Mouse (Mus musculus) limb, embryonic 11.5 days (tissue): Measurements from ENCODE around the gene Gprasp2. TPM values are rescaled to one million over a fixed set of nuclear protein-coding genes. Genes with fewer than 3 reads are reported as not detected.
"Not testable (repeated sequence)": the region's sequence is repeated elsewhere in the genome, so short reads cannot be mapped to it uniquely, and the experiment has no call there.

Experiments used
- ATAC-seq: fragments of 200-750 bp; cut with Nextera tagmentation; 2 replicates; pipeline ENCODE4 v1.8.0; 2017; ENCODE audit warnings: low read depth; ENCODE audit not compliant: insufficient number of reproducible peaks, low FRiP score, low TSS enrichment
- DNase-seq: peaks from one replicate; pipeline ENCODE4 v3.0.0-alpha.2; 2015; ENCODE audit warnings: low spot score
- H3K27ac ChIP-seq: fragments of 300-500 bp; sonication (generic); replicated peaks from 2 replicates; pipeline ENCODE4 v1.5.1; 2014; ENCODE audit warnings: low read depth, mild to moderate bottlenecking, low read length
- H3K27me3 ChIP-seq: fragments of 300-500 bp; sonication (generic); 2 replicates; pipeline ENCODE4 v1.6.1; 2014; ENCODE audit warnings: mild to moderate bottlenecking, low read length, mixed read lengths; ENCODE audit not compliant: control insufficient read depth, insufficient read depth
- H3K36me3 ChIP-seq: fragments of 300-500 bp; sonication (generic); 2 replicates; pipeline ENCODE4 v1.6.1; 2014; ENCODE audit warnings: mild to moderate bottlenecking, low read length, moderate library complexity, mixed read lengths; ENCODE audit not compliant: control insufficient read depth, insufficient read depth
- H3K4me1 ChIP-seq: fragments of 300-500 bp; sonication (generic); 2 replicates; pipeline ENCODE4 v1.6.1; 2014; ENCODE audit warnings: low read length, mixed read lengths; ENCODE audit not compliant: control insufficient read depth, insufficient read depth
- H3K4me2 ChIP-seq: fragments of 300-500 bp; sonication (generic); 2 replicates; pipeline ENCODE4 v1.6.1; 2014; ENCODE audit warnings: low read depth, mild to moderate bottlenecking, moderate library complexity; ENCODE audit not compliant: severe bottlenecking
- H3K4me3 ChIP-seq: fragments of 300-500 bp; sonication (generic); 2 replicates; pipeline ENCODE4 v1.5.1; 2014; ENCODE audit warnings: low read depth, low read length
- H3K9ac ChIP-seq: fragments of 300-500 bp; sonication (generic); 2 replicates; pipeline ENCODE4 v1.6.1; 2014; ENCODE audit warnings: mild to moderate bottlenecking, low read length
- H3K9me3 ChIP-seq: fragments of 300-500 bp; sonication (generic); 2 replicates; pipeline ENCODE4 v1.6.1; 2016; ENCODE audit warnings: low read length; ENCODE audit not compliant: control insufficient read depth
- WGBS: fragments of 180-500 bp; shearing (Covaris S2); extraction: QIAGEN DNeasy Blood & Tissue Kit; methylation state at CpG from one replicate; pipeline ENCODE4 v1.1.7; 2014; 5-methylcytosine and 5-hydroxymethylcytosine counted together
- polyA plus RNA-seq: library from polyadenylated mRNA; unstranded; fragments of >200 nt; fragmentation: Nextera tagmentation; extraction: Ambion mirVana; gene quantifications from 2 replicates; pipeline ENCODE4 v1.2.1, GENCODE M21; 2014

Gene Gprasp2
- 31.6 and 36.1 TPM in 2 replicates for polyA plus RNA-seq

- Histone ChIP-seq H3K4me3 (peak within 1 kb of the TSS; percentile 43), H3K9ac (peak within 1 kb of the TSS; percentile 12; the same call in 1 of the 2 replicates), H3K4me2 (peak within 1 kb of the TSS; percentile 66)
- H3K4me1 ChIP-seq, H3K36me3 ChIP-seq, H3K27ac ChIP-seq, H3K27me3 ChIP-seq, H3K9me3 ChIP-seq: not testable (repeated sequence)
- 13% methylated on average over 23 of the region's 32 CpGs for WGBS
- DNase-seq (peak; percentile 61), ATAC-seq (peak; percentile 89)
These were observed at the start of gene Gprasp2 for GRCm38 (mm10) chrX:135838521-135839360. Gene Gprasp2 (plus strand): TSS chrX:135839034.

GRCm38 (mm10) chrX:135791536-135791935 is 47.3 kb upstream of the Gprasp2 start:
- no peak for ATAC-seq
- DNase-seq: no peak
- no peaks in the 10 kb centered on the region for H3K9me3 ChIP-seq
- no peaks in the 10 kb centered on the region for H3K36me3 ChIP-seq
- no peak overlapping the region for H3K9ac ChIP-seq
- no peak overlapping the region for H3K4me3 ChIP-seq
- H3K4me2 ChIP-seq: no peak overlapping the region
- no peak overlapping the region for H3K27ac ChIP-seq
- H3K4me1 ChIP-seq: no peaks in the 10 kb centered on the region
- no peaks in the 10 kb centered on the region for H3K27me3 ChIP-seq

DNA sequence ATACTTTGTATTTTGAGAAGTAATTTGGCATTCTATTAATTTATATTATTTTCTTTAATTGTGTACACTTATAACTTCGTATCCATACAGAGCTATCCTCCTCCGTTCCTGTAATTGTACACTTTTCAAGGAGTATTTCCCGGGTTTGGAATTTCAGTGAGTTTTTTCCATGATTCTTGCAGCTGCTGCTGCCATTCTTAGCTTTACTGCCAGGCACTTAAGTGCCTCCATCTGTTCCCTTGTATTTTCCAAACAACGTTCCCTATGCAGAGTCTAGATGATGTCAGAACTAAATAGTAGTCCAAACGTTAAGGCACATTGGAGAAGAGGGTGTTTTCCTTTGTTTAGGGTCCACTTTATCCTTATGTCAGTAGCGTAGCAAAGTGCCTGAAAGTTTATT is 46.5 kb upstream of the Gprasp2 start:
- WGBS: 69% methylated on average over 6 of the region's 6 CpGs
- DNase-seq (no peak), ATAC-seq (no peak)
- no peak overlapping the region for H3K9ac ChIP-seq
- no peaks in the 10 kb centered on the region for H3K36me3 ChIP-seq
- no peaks in the 10 kb centered on the region for H3K4me1 ChIP-seq
- H3K9me3 ChIP-seq: no peaks in the 10 kb centered on the region
- H3K27ac ChIP-seq: no peak overlapping the region
- H3K4me2 ChIP-seq: no peak overlapping the region
- H3K27me3 ChIP-seq: no peaks in the 10 kb centered on the region
- H3K4me3 ChIP-seq: no peak overlapping the region

DNA sequence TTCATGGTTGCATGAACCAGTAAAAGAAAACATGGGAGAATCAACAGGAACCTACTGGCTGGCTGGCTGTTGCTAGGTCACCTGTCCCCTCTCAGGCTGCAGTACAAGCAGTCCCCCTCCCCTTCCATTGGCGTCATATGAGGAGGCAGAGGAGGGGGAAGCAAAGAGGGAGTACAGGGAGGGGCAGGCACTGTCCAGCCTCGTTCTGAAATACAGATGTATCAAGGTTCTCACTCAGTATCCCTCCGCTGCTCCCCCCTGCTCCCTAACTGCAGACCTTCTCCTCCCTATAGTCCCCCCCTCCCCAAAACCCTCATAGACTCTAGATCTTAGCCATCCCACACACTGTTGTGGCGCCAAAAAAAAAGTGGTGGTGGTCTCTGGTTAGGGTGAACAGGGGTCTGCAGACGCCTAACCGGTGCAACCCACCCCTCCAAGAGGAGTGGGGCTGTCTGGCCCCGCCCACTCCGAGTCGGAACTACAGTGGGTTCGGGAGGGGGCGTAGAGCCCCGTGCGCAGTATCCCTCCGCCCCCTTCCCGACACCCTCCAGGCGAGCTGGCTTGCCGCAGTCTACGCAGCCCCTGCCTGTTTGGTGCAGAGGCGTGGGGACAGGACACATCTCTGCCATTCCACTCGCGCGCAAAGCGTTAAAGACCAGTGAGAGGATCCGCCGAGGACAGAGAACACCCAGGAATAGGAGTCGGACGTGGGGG is 43.1 kb upstream of the Gprasp2 start:
- not testable (repeated sequence) for H3K27ac ChIP-seq, H3K4me1 ChIP-seq, H3K9me3 ChIP-seq, H3K36me3 ChIP-seq, H3K27me3 ChIP-seq, H3K9ac ChIP-seq
- ATAC-seq (peak; percentile 91), DNase-seq (peak; percentile 73)
- 22% methylated on average over 22 of the region's 27 CpGs for WGBS
- peak overlapping the region; percentile 54 for H3K4me3 ChIP-seq
- peak overlapping the region; percentile 61; the same call in 1 of the 2 replicates for H3K4me2 ChIP-seq

- not testable (repeated sequence) for H3K27ac ChIP-seq, H3K27me3 ChIP-seq, H3K4me1 ChIP-seq, H3K36me3 ChIP-seq, H3K9me3 ChIP-seq
- peak overlapping the region; percentile 54 for H3K4me3 ChIP-seq
- H3K4me2 ChIP-seq: peak overlapping the region; percentile 61
- ATAC-seq (peak; percentile 77), DNase-seq (peak; percentile 35)
- WGBS: 20% methylated on average over 21 of the region's 26 CpGs
- H3K9ac ChIP-seq: peak overlapping the region; percentile 56
These were observed 42.3 kb upstream of the Gprasp2 start for GRCm38 (mm10) chrX:135796305-135797211.

GRCm38 (mm10) chrX:135797212-135797644 is 41.6 kb upstream of the Gprasp2 start, which contains the start of gene Bhlhb9:
Gene Bhlhb9 (plus strand): TSS chrX:135797594.
- H3K4me1 ChIP-seq, H3K36me3 ChIP-seq, H3K27ac ChIP-seq, H3K27me3 ChIP-seq, ATAC-seq, H3K9me3 ChIP-seq: not testable (repeated sequence)
- Histone ChIP-seq H3K4me2 (peak within 1 kb of the TSS; percentile 61), H3K9ac (peak within 1 kb of the TSS; percentile 56), H3K4me3 (peak within 1 kb of the TSS; percentile 54)
- WGBS: 5% methylated on average over 2 of the region's 5 CpGs
- DNase-seq: peak; percentile 31

DNA sequence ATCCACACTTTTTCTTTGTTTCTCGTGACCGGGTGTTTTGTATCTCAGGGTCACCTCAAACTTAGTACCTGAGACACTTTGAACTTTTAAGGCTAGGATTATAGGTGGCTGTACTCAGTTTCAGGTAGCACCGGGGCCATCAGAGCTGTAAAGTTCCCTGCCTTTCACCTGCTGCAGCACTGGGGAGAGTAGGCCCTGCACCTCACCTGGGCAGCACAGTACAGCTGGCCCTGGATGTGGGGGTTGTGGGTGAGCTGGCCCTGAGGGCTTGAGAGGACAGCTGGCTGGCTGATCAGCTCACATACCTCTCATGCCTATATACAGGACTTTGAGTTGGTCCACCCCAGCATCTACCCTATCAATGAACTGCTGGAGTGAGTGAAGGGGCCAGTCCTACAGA is 34.7 kb upstream of the Gprasp2 start:
- no peaks in the 10 kb centered on the region for H3K36me3 ChIP-seq
- no peaks in the 10 kb centered on the region for H3K4me1 ChIP-seq
- no peaks in the 10 kb centered on the region for H3K27me3 ChIP-seq
- no peak overlapping the region for H3K27ac ChIP-seq
- H3K9ac ChIP-seq: no peak overlapping the region
- no peaks in the 10 kb centered on the region for H3K9me3 ChIP-seq
- H3K4me2 ChIP-seq: no peak overlapping the region
- no peak for DNase-seq
- H3K4me3 ChIP-seq: no peak overlapping the region
- 87% methylated on average over 3 of the region's 3 CpGs for WGBS
- ATAC-seq: no peak

- ATAC-seq (no peak), DNase-seq (peak; percentile 42)
- H3K4me1 ChIP-seq: no peaks in the 10 kb centered on the region
- no peaks in the 10 kb centered on the region for H3K27me3 ChIP-seq
- no peak overlapping the region for H3K27ac ChIP-seq
- no peaks in the 10 kb centered on the region for H3K36me3 ChIP-seq
- no peak overlapping the region for H3K4me3 ChIP-seq
- H3K4me2 ChIP-seq: no peak overlapping the region
- WGBS: 5% methylated on average over 1 of the region's 1 CpGs
- H3K9me3 ChIP-seq: no peaks in the 10 kb centered on the region
- no peak overlapping the region for H3K9ac ChIP-seq
These were observed 33.1 kb upstream of the Gprasp2 start for GRCm38 (mm10) chrX:135805780-135806179.
